Mouse (Mus musculus) neural tube, embryonic 11.5 days (tissue): ENCODE measurements around the gene Coq9. TPM values are rescaled to one million over a fixed set of nuclear protein-coding genes. Genes with fewer than 3 reads are reported as not detected.
"Not testable (repeated sequence)": the region's sequence is repeated elsewhere in the genome, so short reads cannot be mapped to it uniquely, and the experiment has no call there.

ENCODE experiments used
- ATAC-seq: fragments of 200-750 bp; cut with Nextera tagmentation; 2 replicates; pipeline ENCODE4 v1.8.0; 2017; ENCODE audit warnings: moderate number of reproducible peaks, mild to moderate bottlenecking, moderate TSS enrichment, moderate library complexity; ENCODE audit not compliant: insufficient read depth, low FRiP score, low TSS enrichment
- DNase-seq: peaks from one replicate; pipeline ENCODE4 v3.0.0-alpha.2; 2015; ENCODE audit warnings: low spot score
- H3K27ac ChIP-seq: fragments of 300-500 bp; sonication (generic); 2 replicates; pipeline ENCODE4 v1.5.1; 2014; ENCODE audit warnings: low read depth, mild to moderate bottlenecking, low read length
- H3K27me3 ChIP-seq: fragments of 300-500 bp; sonication (generic); 2 replicates; pipeline ENCODE4 v1.6.1; 2014; ENCODE audit warnings: mild to moderate bottlenecking, low read length, mixed read lengths; ENCODE audit not compliant: control insufficient read depth, insufficient read depth
- H3K36me3 ChIP-seq: fragments of 300-500 bp; sonication (generic); 2 replicates; pipeline ENCODE4 v1.6.1; 2014; ENCODE audit warnings: mild to moderate bottlenecking, low read length, moderate library complexity, mixed read lengths; ENCODE audit not compliant: control insufficient read depth, insufficient read depth
- H3K4me1 ChIP-seq: fragments of 300-500 bp; sonication (generic); 2 replicates; pipeline ENCODE4 v1.6.1; 2014; ENCODE audit warnings: low read length, mixed read lengths; ENCODE audit not compliant: control insufficient read depth, insufficient read depth
- H3K4me2 ChIP-seq: fragments of 300-500 bp; sonication (generic); 2 replicates; pipeline ENCODE4 v1.6.1; 2014; ENCODE audit warnings: low read depth, mild to moderate bottlenecking, moderate library complexity
- H3K4me3 ChIP-seq: fragments of 300-500 bp; sonication (generic); 2 replicates; pipeline ENCODE4 v1.5.1; 2014; ENCODE audit warnings: low read depth, low read length
- H3K9ac ChIP-seq: fragments of 300-500 bp; sonication (generic); 2 replicates; pipeline ENCODE4 v1.6.1; 2014; ENCODE audit warnings: mild to moderate bottlenecking, low read length
- H3K9me3 ChIP-seq: fragments of 300-500 bp; sonication (generic); 2 replicates; pipeline ENCODE4 v1.6.1; 2016; ENCODE audit warnings: low read length; ENCODE audit not compliant: control insufficient read depth
- WGBS: fragments of 180-500 bp; shearing (Covaris S2); extraction: QIAGEN DNeasy Blood & Tissue Kit; methylation state at CpG from one replicate; pipeline ENCODE4 v1.1.7; 2014; 5-methylcytosine and 5-hydroxymethylcytosine counted together
- polyA plus RNA-seq: library from polyadenylated mRNA; unstranded; fragments of >200 nt; fragmentation: Nextera tagmentation; extraction: Ambion mirVana; gene quantifications from 2 replicates; pipeline ENCODE4 v1.2.1, GENCODE M21; 2014

The Coq9 gene
- polyA plus RNA-seq, 1 experiment from 2014 or later = 59.3 TPM

DNA sequence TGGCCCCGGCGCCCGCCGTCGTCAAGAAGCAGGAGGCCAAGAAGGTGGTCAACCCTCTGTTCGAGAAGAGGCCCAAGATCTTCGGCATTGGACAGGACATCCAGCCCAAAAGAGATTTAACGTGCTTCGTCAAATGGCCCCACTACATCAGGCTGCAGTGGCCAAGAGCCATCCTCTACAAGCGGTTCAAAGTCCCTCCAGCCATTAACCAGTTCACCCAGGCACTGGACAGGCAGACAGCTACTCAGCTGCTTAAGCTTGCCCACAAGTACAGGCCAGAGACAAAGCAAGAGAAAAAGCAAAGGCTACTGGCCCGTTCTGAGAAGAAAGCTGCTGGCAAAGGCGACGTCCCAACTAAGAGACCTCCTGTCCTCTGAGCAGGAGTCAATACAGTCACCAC lies 2.4 kb upstream of the Coq9 start:
- H3K27me3 ChIP-seq, H3K9ac ChIP-seq, H3K4me2 ChIP-seq, H3K27ac ChIP-seq, ATAC-seq, H3K36me3 ChIP-seq, DNase-seq, H3K4me3 ChIP-seq, H3K9me3 ChIP-seq: not testable (repeated sequence)
- 96% methylated on average over 13 of the region's 13 CpGs for WGBS
- H3K4me1 ChIP-seq = peaks cover 14% of the 10 kb centered on the region

GRCm38 (mm10) chr8:94836456-94837240 lies 1.5 kb upstream of the Coq9 start:
- WGBS = 76% methylated on average over 11 of the region's 11 CpGs
- no peak for DNase-seq
- no peaks in the 10 kb centered on the region for H3K9me3 ChIP-seq

GRCm38 (mm10) chr8:94838600-94838999 lies 479 bp downstream of the Coq9 start:
- H3K36me3 ChIP-seq = no peaks in the 10 kb centered on the region
- DNase-seq = no peak
- H3K4me3 ChIP-seq = peak overlapping the region; percentile 92
- H3K27me3 ChIP-seq = no peaks in the 10 kb centered on the region
- H3K27ac ChIP-seq = peak overlapping the region; percentile 84
- 0% methylated on average over 24 of the region's 24 CpGs for WGBS
- H3K4me2 ChIP-seq = peak overlapping the region; percentile 82
- H3K9me3 ChIP-seq = no peaks in the 10 kb centered on the region
- peak; percentile 53 for ATAC-seq
- peaks cover 14% of the 10 kb centered on the region for H3K4me1 ChIP-seq
- peak overlapping the region; percentile 92 for H3K9ac ChIP-seq

More at GRCm38 (mm10) chr8:94836456-94837240, 1.5 kb upstream of the Coq9 start:
- Histone ChIP-seq H3K4me2 (peak overlapping the region; percentile 82), H3K36me3 (peaks cover 1% of the 10 kb centered on the region), H3K4me3 (peak overlapping the region; percentile 92; the same call in 1 of the 2 replicates), H3K9ac (peak overlapping the region; percentile 92; the same call in 1 of the 2 replicates), H3K27ac (no peak overlapping the region), H3K27me3 (no peaks in the 10 kb centered on the region), H3K4me1 (peaks cover 14% of the 10 kb centered on the region)
- no peak for ATAC-seq

GRCm38 (mm10) chr8:94841183-94841582 lies 3.1 kb downstream of the Coq9 start:
- ATAC-seq (no peak), DNase-seq (no peak)
- Histone ChIP-seq H3K36me3 (peaks cover 5% of the 10 kb centered on the region; the same call in 1 of the 2 replicates), H3K4me2 (no peak overlapping the region), H3K27me3 (no peaks in the 10 kb centered on the region), H3K4me3 (no peak overlapping the region), H3K9ac (no peak overlapping the region), H3K4me1 (peaks cover 14% of the 10 kb centered on the region), H3K9me3 (no peaks in the 10 kb centered on the region), H3K27ac (no peak overlapping the region)
- 58% methylated on average over 2 of the region's 2 CpGs for WGBS

DNA sequence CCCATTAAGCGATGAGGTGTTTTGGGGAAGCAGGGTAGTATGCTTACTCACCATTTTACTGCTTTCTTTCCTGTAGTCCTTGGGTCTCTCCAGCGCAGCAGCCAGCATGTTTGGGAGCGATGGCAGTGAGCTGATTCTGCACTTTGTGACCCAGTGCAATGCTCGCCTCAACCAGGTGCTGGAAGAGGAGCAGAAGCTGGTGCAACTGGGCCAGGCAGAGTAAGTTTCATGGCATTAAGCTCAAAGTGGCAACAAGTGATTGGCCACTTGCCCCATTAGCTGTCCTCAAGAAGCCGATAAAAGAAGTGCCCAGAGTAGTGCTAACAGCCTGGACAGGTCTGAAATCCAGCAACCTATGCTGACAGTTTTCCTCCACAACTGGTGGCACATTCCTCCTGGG lies 11.9 kb downstream of the Coq9 start:
- Histone ChIP-seq H3K36me3 (0 out of 2 replicates have a peak, but pooled peaks cover 5% of the 10 kb centered on the region), H3K27ac (no peak overlapping the region), H3K4me3 (no peak overlapping the region), H3K27me3 (no peaks in the 10 kb centered on the region), H3K9ac (no peak overlapping the region), H3K9me3 (no peaks in the 10 kb centered on the region), H3K4me2 (no peak overlapping the region), H3K4me1 (no peaks in the 10 kb centered on the region)
- WGBS = 95% methylated on average over 5 of the region's 5 CpGs
- DNase-seq (no peak), ATAC-seq (no peak)

DNA sequence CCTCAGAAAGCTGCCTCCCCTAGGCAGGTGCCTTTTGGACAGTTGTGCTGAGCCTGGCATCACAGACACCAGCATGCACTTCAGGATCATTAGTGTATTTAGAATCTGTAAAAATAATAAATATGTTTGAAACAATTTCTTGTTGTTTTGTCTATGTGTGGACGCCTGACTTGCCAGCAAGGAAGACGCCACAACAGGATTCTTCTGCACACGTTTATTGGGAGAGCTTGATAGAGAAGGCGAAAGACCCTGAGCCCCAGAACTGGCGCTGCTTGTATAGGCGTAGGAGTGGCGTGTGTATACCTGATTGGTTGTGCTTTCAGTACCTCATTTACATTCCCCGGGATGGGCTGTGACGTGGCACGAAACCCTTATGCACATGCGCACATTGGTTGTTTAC lies 16.6 kb downstream of the Coq9 start:
- not testable (repeated sequence) for H3K27ac ChIP-seq, H3K36me3 ChIP-seq, H3K4me1 ChIP-seq, H3K4me3 ChIP-seq, H3K4me2 ChIP-seq, H3K9me3 ChIP-seq, H3K27me3 ChIP-seq, H3K9ac ChIP-seq, ATAC-seq, DNase-seq
- WGBS = 92% methylated on average over 11 of the region's 11 CpGs

- 34% methylated on average over 5 of the region's 5 CpGs for WGBS
- Histone ChIP-seq H3K27me3 (no peaks in the 10 kb centered on the region), H3K9ac (peak overlapping the region; percentile 93), H3K4me2 (no peak overlapping the region), H3K36me3 (peaks cover 4% of the 10 kb centered on the region), H3K9me3 (no peaks in the 10 kb centered on the region), H3K4me1 (peaks cover 4% of the 10 kb centered on the region; the same call in 1 of the 2 replicates), H3K27ac (no peak overlapping the region), H3K4me3 (no peak overlapping the region)
- no peak for ATAC-seq
- DNase-seq = no peak
These were observed 18.9 kb downstream of the Coq9 start for GRCm38 (mm10) chr8:94857011-94857345.

- DNase-seq (peak; percentile 94), ATAC-seq (peak; percentile 76)
- H3K27ac ChIP-seq = no peak within 1 kb of the TSS
- peak within 1 kb of the TSS; percentile 82 for H3K4me2 ChIP-seq
- H3K9me3 ChIP-seq = no peaks in the 10 kb centered on the region
- peak within 1 kb of the TSS; percentile 86 for H3K4me3 ChIP-seq
- no peaks in the 10 kb centered on the region for H3K27me3 ChIP-seq
- WGBS = 1% methylated on average over 68 of the region's 68 CpGs
- H3K36me3 ChIP-seq = peaks cover 4% of the 10 kb centered on the region
- H3K4me1 ChIP-seq = peaks cover 4% of the 10 kb centered on the region; the same call in 1 of the 2 replicates
- peak within 1 kb of the TSS; percentile 93 for H3K9ac ChIP-seq
These were observed 19.4 kb downstream of the Coq9 start, which contains the start of gene Polr2c for GRCm38 (mm10) chr8:94857346-94858173. Gene Polr2c (plus strand): TSS chr8:94857450.
